In genomic region chr12:111184476-111184875, GRCm38 (mm10) we compare ENCODE assay signal across 27 mouse cellular contexts. TPM values are rescaled to one million over a fixed set of nuclear protein-coding genes. Genes with fewer than 3 reads are reported as not detected.
DNase-seq lines count a peak whose midpoint lies in the region; ATAC-seq lines count a peak whose summit lies in the region.
"Had no signal": no experiment of that assay in that cellular context is flagged by ENCODE, and none has a peak within 500 bp of the region (broad histone marks: within the 10 kb centered on the region; RNA-seq: fewer than 3 reads in every experiment).

TSS of gene 4930595D18Rik (minus strand) at chr12:111184491.

- peaks cover 95% of the 10 kb centered on the region for H3K4me1 ChIP-seq in megakaryocyte, embryonic 14.5 days
- H3K4me1 ChIP-seq: embryonic facial prominence, embryonic 13.5 days had no signal

- H3K4me3 ChIP-seq in megakaryocyte, embryonic 14.5 days (replicated peaks): peak within 1 kb of the TSS; percentile 44
- H3K4me3 ChIP-seq: embryonic facial prominence, embryonic 13.5 days; embryonic facial prominence, embryonic 15.5 days; erythroblast, embryonic 14.5 days; forebrain, embryonic 10.5 days; forebrain, embryonic 12.5 days had no signal

- ATAC-seq in megakaryocyte, adult 5-6 weeks (ENCODE audit: poor library complexity, severe bottlenecking): no peak
- peak; percentile 74 for ATAC-seq in granulocyte monocyte progenitor cell, adult 5-6 weeks (replicated peaks; ENCODE audit: poor library complexity, severe bottlenecking)
- peak; percentile 61 for ATAC-seq in megakaryocyte progenitor cell, adult 5-6 weeks (replicated peaks; ENCODE audit: poor library complexity)
- ATAC-seq: forebrain, embryonic 14.5 days; forebrain, embryonic 16.5 days had no signal

- peak; percentile 23 for DNase-seq in cerebellum, adult 9-11 months
- DNase-seq in cerebellum, postnatal 10 days: no peak
- no peak for DNase-seq in left cerebral cortex, adult 8-10 months (ENCODE audit: low spot score in 2 of 2)
- DNase-seq: adrenal gland, adult 2 months; adrenal gland, postnatal 10 days; adrenal gland, postnatal 25 days; cerebellum, adult 11 months; cerebellum, postnatal 14 days; cerebellum, postnatal 36 days; embryo, embryonic 11 days had no signal

- H3K9me3 ChIP-seq in megakaryocyte, embryonic 14.5 days: no peaks in the 10 kb centered on the region
- H3K9me3 ChIP-seq: embryonic facial prominence, embryonic 13.5 days; embryonic facial prominence, embryonic 15.5 days; forebrain, embryonic 10.5 days; forebrain, embryonic 12.5 days had no signal

- peaks cover 44% of the 10 kb centered on the region for H3K36me3 ChIP-seq in megakaryocyte, embryonic 14.5 days (replicated peaks; ENCODE audit: low read length)
- H3K36me3 ChIP-seq: embryonic facial prominence, embryonic 13.5 days; embryonic facial prominence, embryonic 15.5 days; forebrain, embryonic 12.5 days had no signal

- no peaks in the 10 kb centered on the region for H3K27me3 ChIP-seq in megakaryocyte, embryonic 14.5 days (replicated peaks)
- H3K27me3 ChIP-seq: embryonic facial prominence, embryonic 13.5 days; embryonic facial prominence, embryonic 15.5 days; forebrain, embryonic 12.5 days had no signal

RNA-seq across cellular contexts. Expression of gene 4930595D18Rik, which starts in this region (rescaled TPM):
- polyA plus RNA-seq in megakaryocyte, embryonic 14.5 days (2012; ENCODE audit: insufficient read depth, low replicate concordance): not detected in 2 replicates
- not detected in 2 replicates for total RNA-seq in megakaryocyte, adult 5-6 weeks (2015)
- total RNA-seq in megakaryocyte, adult 5-6 weeks (2017): not detected in 2 replicates
- total RNA-seq in granulocyte monocyte progenitor cell, adult 5-6 weeks (2014; fragmentation: Nextera tagmentation): not detected in 2 replicates
- not detected in 2 replicates for total RNA-seq in granulocyte monocyte progenitor cell, adult 5-6 weeks (2017)
- total RNA-seq in megakaryocyte progenitor cell, adult 5-6 weeks (2015): not detected in 2 replicates
- not detected in 2 replicates for total RNA-seq in megakaryocyte progenitor cell, adult 5-6 weeks (2017)
- total RNA-seq in left cerebral cortex, adult 8-10 months (2022): not detected
- total RNA-seq: adrenal gland, adult 2 months; adrenal gland, postnatal 10 days; adrenal gland, postnatal 25 days; adrenal gland, postnatal 4 days; ES-E14; MEL had no signal
- polyA plus RNA-seq: adrenal gland, adult 2 months; C2C12; cerebellum, adult 2 months; embryonic facial prominence, embryonic 11.5 days; embryonic facial prominence, embryonic 13.5 days; embryonic facial prominence, embryonic 15.5 days; erythroblast, embryonic 14.5 days; forebrain, embryonic 10.5 days; forebrain, embryonic 12.5 days; forebrain, embryonic 14.5 days; forebrain, embryonic 16.5 days had no signal

Comparison
In these comparisons a context has a peak if more than half of its experiments do, and no peak if none do; other contexts are left out.
1. Peak in ATAC-seq in granulocyte monocyte progenitor cell, adult 5-6 weeks; RNA of the gene not detected or under 1 TPM.
2. Peak in ATAC-seq in megakaryocyte progenitor cell, adult 5-6 weeks; RNA of the gene not detected or under 1 TPM.